Mouse (Mus musculus): ENCODE measurements around the gene Syngap1. TPM values are rescaled to one million over a fixed set of nuclear protein-coding genes. Genes with fewer than 3 reads are reported as not detected.
A peak's percentile ranks its signal among the peaks of the same experiment; 100 is the strongest.

Syngap1 gene
- polyA plus RNA-seq, 1 experiment from 2014 or later = 1.6 TPM

- H3K4me2 ChIP-seq = no peak overlapping the region
- H3K9me3 ChIP-seq = no peaks in the 10 kb centered on the region
- no peak for ATAC-seq (ENCODE audit: insufficient number of reproducible peaks, low FRiP score, low TSS enrichment, low read depth)
- H3K27ac ChIP-seq = no peak overlapping the region
- H3K4me1 ChIP-seq = peaks cover 12% of the 10 kb centered on the region
- 82% methylated on average over 7 of the region's 7 CpGs for WGBS
- 0 out of 2 replicates have a peak, but pooled peaks cover 3% of the 10 kb centered on the region for H3K27me3 ChIP-seq
- H3K4me3 ChIP-seq = no peak overlapping the region
- no peaks in the 10 kb centered on the region for H3K36me3 ChIP-seq
- H3K9ac ChIP-seq = no peak overlapping the region
These were observed 60.1 kb downstream of the Syngap1 start for GRCm38 (mm10) chr17:27001151-27001550.

- no peak overlapping the region for H3K4me3 ChIP-seq
- no peaks in the 10 kb centered on the region for H3K9me3 ChIP-seq
- no peak for ATAC-seq (ENCODE audit: insufficient number of reproducible peaks, low FRiP score, low TSS enrichment, low read depth)
- H3K4me2 ChIP-seq = no peak overlapping the region
- peaks cover 11% of the 10 kb centered on the region for H3K4me1 ChIP-seq
- H3K36me3 ChIP-seq = no peaks in the 10 kb centered on the region
- H3K27ac ChIP-seq = no peak overlapping the region
- H3K27me3 ChIP-seq = 0 out of 2 replicates have a peak, but pooled peaks cover 3% of the 10 kb centered on the region
- 55% methylated on average over 6 of the region's 6 CpGs for WGBS
- H3K9ac ChIP-seq = no peak overlapping the region
These were observed 60.8 kb downstream of the Syngap1 start for GRCm38 (mm10) chr17:27001889-27002288.

- Histone ChIP-seq H3K27me3 (0 out of 2 replicates have a peak, but pooled peaks cover 3% of the 10 kb centered on the region), H3K9me3 (no peaks in the 10 kb centered on the region), H3K27ac (no peak overlapping the region), H3K4me3 (no peak overlapping the region), H3K4me2 (no peak overlapping the region), H3K9ac (no peak overlapping the region), H3K36me3 (no peaks in the 10 kb centered on the region), H3K4me1 (peaks cover 11% of the 10 kb centered on the region)
- 36% methylated on average over 9 of the region's 9 CpGs for WGBS
- no peak for ATAC-seq (ENCODE audit: insufficient number of reproducible peaks, low FRiP score, low TSS enrichment, low read depth)
These were observed 63.4 kb downstream of the Syngap1 start for GRCm38 (mm10) chr17:27004431-27004830.

- Histone ChIP-seq H3K27ac (no peak overlapping the region), H3K4me2 (no peak overlapping the region), H3K4me1 (peaks cover 11% of the 10 kb centered on the region), H3K4me3 (no peak overlapping the region), H3K9ac (no peak overlapping the region), H3K9me3 (no peaks in the 10 kb centered on the region), H3K36me3 (no peaks in the 10 kb centered on the region), H3K27me3 (0 out of 2 replicates have a peak, but pooled peaks cover 3% of the 10 kb centered on the region)
- no peak for ATAC-seq (ENCODE audit: insufficient number of reproducible peaks, low FRiP score, low TSS enrichment, low read depth)
- 35% methylated on average over 19 of the region's 19 CpGs for WGBS
These were observed 63.9 kb downstream of the Syngap1 start for GRCm38 (mm10) chr17:27004903-27005485.

- H3K4me3 ChIP-seq = no peak overlapping the region
- no peaks in the 10 kb centered on the region for H3K9me3 ChIP-seq
- H3K27ac ChIP-seq = no peak overlapping the region
- peaks cover 6% of the 10 kb centered on the region for H3K4me1 ChIP-seq
- WGBS = 52% methylated on average over 11 of the region's 11 CpGs
- no peak overlapping the region for H3K4me2 ChIP-seq
- H3K9ac ChIP-seq = no peak overlapping the region
- no peaks in the 10 kb centered on the region for H3K36me3 ChIP-seq
- H3K27me3 ChIP-seq = 0 out of 2 replicates have a peak, but pooled peaks cover 3% of the 10 kb centered on the region
- no peak for ATAC-seq (ENCODE audit: insufficient number of reproducible peaks, low FRiP score, low TSS enrichment, low read depth)
These were observed 64.6 kb downstream of the Syngap1 start for GRCm38 (mm10) chr17:27005644-27006043.

GRCm38 (mm10) chr17:27008277-27008676 lies 67.2 kb downstream of the Syngap1 start:
- peaks cover 5% of the 10 kb centered on the region; the same call in 1 of the 2 replicates for H3K4me1 ChIP-seq
- WGBS = 69% methylated on average over 2 of the region's 2 CpGs

GRCm38 (mm10) chr17:27011167-27011566 lies 70.1 kb downstream of the Syngap1 start:
- H3K36me3 ChIP-seq = no peaks in the 10 kb centered on the region
- WGBS = 86% methylated on average over 10 of the region's 10 CpGs
- no peak overlapping the region for H3K9ac ChIP-seq
- H3K9me3 ChIP-seq = no peaks in the 10 kb centered on the region
- no peak overlapping the region for H3K4me2 ChIP-seq
- no peaks in the 10 kb centered on the region for H3K27me3 ChIP-seq
- no peaks in the 10 kb centered on the region for H3K4me1 ChIP-seq
- ATAC-seq (ENCODE audit: insufficient number of reproducible peaks, low FRiP score, low TSS enrichment, low read depth) = no peak
- H3K4me3 ChIP-seq = no peak overlapping the region
- H3K27ac ChIP-seq = no peak overlapping the region

More at GRCm38 (mm10) chr17:27008277-27008676, 67.2 kb downstream of the Syngap1 start:
- H3K9me3 ChIP-seq = no peaks in the 10 kb centered on the region
- no peak overlapping the region for H3K27ac ChIP-seq
- H3K4me2 ChIP-seq = no peak overlapping the region
- ATAC-seq (ENCODE audit: insufficient number of reproducible peaks, low FRiP score, low TSS enrichment, low read depth) = no peak
- no peak overlapping the region for H3K9ac ChIP-seq
- no peaks in the 10 kb centered on the region for H3K36me3 ChIP-seq
- no peak overlapping the region for H3K4me3 ChIP-seq
- 0 out of 2 replicates have a peak, but pooled peaks cover 3% of the 10 kb centered on the region for H3K27me3 ChIP-seq

GRCm38 (mm10) chr17:27011998-27012672 lies 71.1 kb downstream of the Syngap1 start:
- no peak overlapping the region for H3K9ac ChIP-seq
- 54% methylated on average over 14 of the region's 14 CpGs for WGBS
- no peak overlapping the region for H3K4me2 ChIP-seq
- no peaks in the 10 kb centered on the region for H3K36me3 ChIP-seq
- H3K27me3 ChIP-seq = no peaks in the 10 kb centered on the region
- H3K9me3 ChIP-seq = no peaks in the 10 kb centered on the region
- peaks cover under 1% of the 10 kb centered on the region; the same call in 1 of the 2 replicates for H3K4me1 ChIP-seq
- ATAC-seq (ENCODE audit: insufficient number of reproducible peaks, low FRiP score, low TSS enrichment, low read depth) = no peak
- H3K4me3 ChIP-seq = no peak overlapping the region
- H3K27ac ChIP-seq = no peak overlapping the region

- no peak overlapping the region for H3K4me3 ChIP-seq
- WGBS = 31% methylated on average over 6 of the region's 6 CpGs
These were observed 71.9 kb downstream of the Syngap1 start for GRCm38 (mm10) chr17:27012909-27013308.

GRCm38 (mm10) chr17:27017564-27018499 lies 76.8 kb downstream of the Syngap1 start:
- Histone ChIP-seq H3K4me1 (peaks cover 15% of the 10 kb centered on the region), H3K4me3 (peak overlapping the region; percentile 59), H3K27me3 (no peaks in the 10 kb centered on the region), H3K4me2 (peak overlapping the region; percentile 65), H3K27ac (peak overlapping the region; percentile 82), H3K9ac (peak overlapping the region; percentile 46), H3K9me3 (no peaks in the 10 kb centered on the region), H3K36me3 (peaks cover 34% of the 10 kb centered on the region)
- WGBS = 5% methylated on average over 34 of the region's 34 CpGs
- peak; percentile 78 for ATAC-seq (ENCODE audit: insufficient number of reproducible peaks, low FRiP score, low TSS enrichment, low read depth)

More at GRCm38 (mm10) chr17:27012909-27013308, 71.9 kb downstream of the Syngap1 start:
- Histone ChIP-seq H3K9me3 (no peaks in the 10 kb centered on the region), H3K4me2 (no peak overlapping the region), H3K36me3 (no peaks in the 10 kb centered on the region), H3K9ac (no peak overlapping the region), H3K4me1 (peaks cover 7% of the 10 kb centered on the region), H3K27me3 (no peaks in the 10 kb centered on the region), H3K27ac (no peak overlapping the region)
- no peak for ATAC-seq (ENCODE audit: insufficient number of reproducible peaks, low FRiP score, low TSS enrichment, low read depth)

- Histone ChIP-seq H3K4me3 (peak overlapping the region; percentile 59), H3K4me1 (peaks cover 15% of the 10 kb centered on the region), H3K9ac (peak overlapping the region; percentile 46; the same call in 1 of the 2 replicates), H3K4me2 (peak overlapping the region; percentile 65), H3K27ac (peak overlapping the region; percentile 82), H3K36me3 (peaks cover 38% of the 10 kb centered on the region), H3K27me3 (no peaks in the 10 kb centered on the region), H3K9me3 (no peaks in the 10 kb centered on the region)
- no peak for ATAC-seq (ENCODE audit: insufficient number of reproducible peaks, low FRiP score, low TSS enrichment, low read depth)
- 37% methylated on average over 12 of the region's 12 CpGs for WGBS
These were observed 77.6 kb downstream of the Syngap1 start for GRCm38 (mm10) chr17:27018555-27019196.
